Mouse (Mus musculus): Measurements from ENCODE around the gene H2-DMa. TPM values are rescaled to one million over a fixed set of nuclear protein-coding genes. Genes with fewer than 3 reads are reported as not detected.

Gene H2-DMa
- polyA plus RNA-seq, 1 experiment from 2014 or later, result 4.4 TPM

DNA sequence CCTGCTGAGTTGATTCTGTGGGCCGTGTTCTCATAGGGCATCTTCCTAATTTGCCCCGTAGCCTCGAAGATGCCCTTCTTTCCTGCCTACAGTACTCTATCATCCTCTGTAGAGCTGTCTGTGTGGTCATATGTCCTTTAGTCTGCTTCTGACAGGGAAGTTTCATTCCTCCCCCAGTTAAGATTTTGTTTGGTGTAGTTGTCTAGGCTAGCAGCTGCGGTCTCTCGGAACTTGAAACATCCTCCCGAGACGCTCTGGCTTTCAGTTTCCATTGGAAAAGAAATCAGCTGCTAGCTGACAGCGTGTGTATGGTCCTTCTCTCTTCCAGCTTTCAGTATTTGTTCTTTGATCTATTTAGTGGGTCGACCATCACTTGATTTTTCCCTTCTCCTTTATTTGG, 14.5 kb upstream of the H2-DMa start:
- Histone ChIP-seq H3K27ac (no peak overlapping the region), H3K4me1 (replicated peaks) (peaks cover 4% of the 10 kb centered on the region; the same call in 1 of the 2 replicates), H3K4me2 (no peak overlapping the region), H3K9ac (no peak overlapping the region), H3K27me3 (peaks cover 5% of the 10 kb centered on the region; the same call in 1 of the 2 replicates), H3K36me3 (peaks cover 10% of the 10 kb centered on the region), H3K4me3 (replicated peaks) (no peak overlapping the region), H3K9me3 (replicated peaks) (no peaks in the 10 kb centered on the region)
- ATAC-seq (ENCODE audit: low read depth) (no peak), DNase-seq (no peak)
- 75% methylated on average over 9 of the region's 9 CpGs for WGBS (ENCODE audit: insufficient replicate concordance)

DNA sequence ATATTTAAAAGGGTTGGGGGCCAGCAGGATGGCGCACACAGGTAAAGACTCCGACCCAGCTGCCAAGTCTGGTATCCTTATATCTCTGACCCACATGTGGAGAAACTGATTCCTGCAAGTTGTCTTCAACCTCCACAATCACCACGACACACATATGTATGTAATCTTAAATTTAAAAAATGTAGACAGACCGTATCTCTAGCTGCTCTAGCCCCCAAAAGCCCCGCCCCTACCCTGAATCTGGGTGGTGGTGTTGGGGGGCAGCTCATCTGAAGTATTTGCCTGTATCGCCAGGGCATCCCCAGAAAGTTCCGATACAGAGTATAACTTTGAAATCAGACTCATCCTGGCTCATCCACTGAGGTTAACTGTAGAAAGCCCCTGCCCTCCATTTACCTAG, 12.8 kb upstream of the H2-DMa start:
- no peak overlapping the region for H3K4me2 ChIP-seq

GRCm38 (mm10) chr17:34107109-34107867, 12.1 kb upstream of the H2-DMa start:
- Histone ChIP-seq H3K9me3 (replicated peaks) (no peaks in the 10 kb centered on the region), H3K9ac (no peak overlapping the region), H3K36me3 (peaks cover 34% of the 10 kb centered on the region), H3K27me3 (no peaks in the 10 kb centered on the region), H3K4me2 (no peak overlapping the region), H3K4me1 (replicated peaks) (no peaks in the 10 kb centered on the region), H3K4me3 (replicated peaks) (no peak overlapping the region), H3K27ac (no peak overlapping the region)
- ATAC-seq (ENCODE audit: low read depth) (no peak), DNase-seq (no peak)
- WGBS (ENCODE audit: insufficient replicate concordance), result 75% methylated on average over 7 of the region's 7 CpGs

More for the DNA sequence above, 12.8 kb upstream of the H2-DMa start:
- WGBS (ENCODE audit: insufficient replicate concordance), result 64% methylated on average over 7 of the region's 7 CpGs
- H3K4me3 ChIP-seq (replicated peaks), result no peak overlapping the region
- no peak overlapping the region for H3K9ac ChIP-seq
- H3K27ac ChIP-seq, result no peak overlapping the region
- peaks cover 27% of the 10 kb centered on the region for H3K36me3 ChIP-seq
- no peak for DNase-seq
- no peaks in the 10 kb centered on the region for H3K9me3 ChIP-seq (replicated peaks)
- ATAC-seq (ENCODE audit: low read depth), result no peak
- no peaks in the 10 kb centered on the region for H3K27me3 ChIP-seq
- peaks cover 3% of the 10 kb centered on the region; the same call in 1 of the 2 replicates for H3K4me1 ChIP-seq (replicated peaks)

- no peak for DNase-seq
- no peak overlapping the region for H3K9ac ChIP-seq
- ATAC-seq (ENCODE audit: low read depth), result no peak
- no peak overlapping the region for H3K27ac ChIP-seq
- H3K9me3 ChIP-seq (replicated peaks), result no peaks in the 10 kb centered on the region
- H3K4me1 ChIP-seq (replicated peaks), result no peaks in the 10 kb centered on the region
- H3K36me3 ChIP-seq, result peaks cover 46% of the 10 kb centered on the region
- H3K4me3 ChIP-seq (replicated peaks), result no peak overlapping the region
- no peaks in the 10 kb centered on the region for H3K27me3 ChIP-seq
- WGBS (ENCODE audit: insufficient replicate concordance), result 79% methylated on average over 5 of the region's 6 CpGs
- H3K4me2 ChIP-seq, result no peak overlapping the region
Measured at GRCm38 (mm10) chr17:34108460-34108859, 10.9 kb upstream of the H2-DMa start.

DNA sequence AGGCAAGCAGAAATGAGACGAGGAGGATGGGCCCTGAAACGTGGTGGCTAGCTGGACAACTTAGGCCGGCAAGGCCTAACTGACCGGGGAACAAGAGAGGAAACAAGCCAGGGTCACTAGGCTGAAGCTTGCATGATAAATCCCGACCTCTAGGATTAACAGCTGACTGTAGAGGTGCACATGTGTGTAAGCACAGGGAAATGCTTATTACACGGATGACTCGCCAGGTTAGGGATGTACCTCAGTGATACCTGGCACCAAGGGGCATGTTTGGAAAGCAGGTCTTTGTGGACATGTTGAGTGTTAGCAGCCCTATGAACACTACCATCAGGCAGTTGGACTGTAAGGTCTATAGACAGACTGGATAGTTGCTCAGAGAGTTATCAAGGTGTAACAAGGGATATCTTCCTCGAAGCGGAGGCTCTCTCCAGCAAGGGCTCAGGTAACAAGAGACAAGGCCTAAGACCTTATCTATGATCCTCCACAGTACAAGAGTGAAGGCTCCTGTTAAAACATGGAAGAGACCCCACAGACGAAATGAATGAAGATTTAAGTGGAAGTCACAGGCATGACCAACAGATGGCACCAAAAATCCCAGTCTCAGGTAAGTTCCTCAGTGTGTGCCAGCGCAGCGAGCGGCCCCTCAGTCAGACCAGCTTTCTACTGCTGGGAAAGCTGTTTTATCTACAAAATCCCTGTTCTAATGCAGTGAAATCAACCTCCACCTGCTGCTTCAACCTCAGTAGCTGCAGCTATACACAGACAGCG, 10.1 kb upstream of the H2-DMa start:
- H3K4me1 ChIP-seq (replicated peaks), result 0 out of 2 replicates have a peak, but pooled peaks cover 4% of the 10 kb centered on the region
- DNase-seq (no peak), ATAC-seq (ENCODE audit: low read depth) (no peak)
- no peak overlapping the region for H3K4me2 ChIP-seq
- WGBS (ENCODE audit: insufficient replicate concordance), result 76% methylated on average over 14 of the region's 14 CpGs
- H3K4me3 ChIP-seq (replicated peaks), result no peak overlapping the region
- peaks cover 54% of the 10 kb centered on the region for H3K36me3 ChIP-seq
- H3K27ac ChIP-seq, result 0 out of 2 replicates have a peak overlapping the region, but pooled peaks have one; percentile 24
- H3K27me3 ChIP-seq, result no peaks in the 10 kb centered on the region
- no peaks in the 10 kb centered on the region for H3K9me3 ChIP-seq (replicated peaks)
- H3K9ac ChIP-seq, result no peak overlapping the region

GRCm38 (mm10) chr17:34109806-34110195, 9.5 kb upstream of the H2-DMa start:
- ATAC-seq (ENCODE audit: low read depth) (no peak), DNase-seq (no peak)
- H3K27ac ChIP-seq, result no peak overlapping the region
- no peak overlapping the region for H3K4me2 ChIP-seq
- no peaks in the 10 kb centered on the region for H3K27me3 ChIP-seq
- H3K4me3 ChIP-seq (replicated peaks), result no peak overlapping the region
- 63% methylated on average over 3 of the region's 3 CpGs for WGBS (ENCODE audit: insufficient replicate concordance)
- 0 out of 2 replicates have a peak, but pooled peaks cover 7% of the 10 kb centered on the region for H3K4me1 ChIP-seq (replicated peaks)
- peaks cover 59% of the 10 kb centered on the region for H3K36me3 ChIP-seq
- no peaks in the 10 kb centered on the region for H3K9me3 ChIP-seq (replicated peaks)
- H3K9ac ChIP-seq, result no peak overlapping the region

DNA sequence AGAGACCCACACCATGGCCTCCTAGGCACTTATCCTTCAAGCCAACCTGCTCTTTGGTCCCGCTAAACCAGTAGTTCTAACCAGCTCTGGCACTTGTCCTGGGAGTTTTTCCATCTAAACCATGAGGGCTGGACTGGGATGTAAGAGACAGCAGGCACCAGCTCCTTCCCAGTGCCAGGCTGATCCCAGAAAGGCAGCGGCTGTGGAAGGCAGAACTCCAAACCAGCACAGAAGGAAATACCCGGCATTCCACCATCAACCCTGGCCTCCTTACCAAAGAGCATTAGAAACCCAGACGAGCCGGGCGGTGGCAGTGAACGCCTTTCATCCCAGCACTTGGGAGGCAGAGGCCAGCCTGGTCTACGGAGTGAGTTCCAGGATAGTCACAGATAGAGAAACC, 9.0 kb upstream of the H2-DMa start:
- Histone ChIP-seq H3K9me3 (replicated peaks) (no peaks in the 10 kb centered on the region), H3K4me3 (replicated peaks) (no peak overlapping the region), H3K4me2 (no peak overlapping the region), H3K9ac (no peak overlapping the region), H3K36me3 (peaks cover 65% of the 10 kb centered on the region), H3K4me1 (replicated peaks) (0 out of 2 replicates have a peak, but pooled peaks cover 11% of the 10 kb centered on the region), H3K27ac (no peak overlapping the region), H3K27me3 (no peaks in the 10 kb centered on the region)
- ATAC-seq (ENCODE audit: low read depth) (no peak), DNase-seq (no peak)
- 75% methylated on average over 8 of the region's 8 CpGs for WGBS (ENCODE audit: insufficient replicate concordance)

- 95% methylated on average over 7 of the region's 7 CpGs for WGBS (ENCODE audit: insufficient replicate concordance)
- no peaks in the 10 kb centered on the region for H3K27me3 ChIP-seq
- DNase-seq (no peak), ATAC-seq (ENCODE audit: low read depth) (no peak)
- H3K36me3 ChIP-seq, result peaks cover 98% of the 10 kb centered on the region
- no peak overlapping the region for H3K9ac ChIP-seq
- H3K27ac ChIP-seq, result no peak overlapping the region
- H3K4me1 ChIP-seq (replicated peaks), result peaks cover 31% of the 10 kb centered on the region
- no peak overlapping the region; the same call in 1 of the 2 replicates for H3K4me3 ChIP-seq (replicated peaks)
- no peak overlapping the region for H3K4me2 ChIP-seq
- H3K9me3 ChIP-seq (replicated peaks), result no peaks in the 10 kb centered on the region
Measured at GRCm38 (mm10) chr17:34114114-34114513, 5.2 kb upstream of the H2-DMa start.

- H3K27ac ChIP-seq, result peak overlapping the region; percentile 15
- peak overlapping the region; percentile 99 for H3K9ac ChIP-seq
- no peaks in the 10 kb centered on the region for H3K9me3 ChIP-seq (replicated peaks)
- H3K4me2 ChIP-seq, result peak overlapping the region; percentile 92
- WGBS (ENCODE audit: insufficient replicate concordance), result 54% methylated on average over 7 of the region's 7 CpGs
- peaks cover 40% of the 10 kb centered on the region for H3K4me1 ChIP-seq (replicated peaks)
- DNase-seq (no peak), ATAC-seq (ENCODE audit: low read depth) (no peak)
- peaks cover 71% of the 10 kb centered on the region for H3K36me3 ChIP-seq
- peak overlapping the region; percentile 100 for H3K4me3 ChIP-seq (replicated peaks)
- H3K27me3 ChIP-seq, result no peaks in the 10 kb centered on the region
Measured at GRCm38 (mm10) chr17:34116736-34117370, 2.5 kb upstream of the H2-DMa start.

DNA sequence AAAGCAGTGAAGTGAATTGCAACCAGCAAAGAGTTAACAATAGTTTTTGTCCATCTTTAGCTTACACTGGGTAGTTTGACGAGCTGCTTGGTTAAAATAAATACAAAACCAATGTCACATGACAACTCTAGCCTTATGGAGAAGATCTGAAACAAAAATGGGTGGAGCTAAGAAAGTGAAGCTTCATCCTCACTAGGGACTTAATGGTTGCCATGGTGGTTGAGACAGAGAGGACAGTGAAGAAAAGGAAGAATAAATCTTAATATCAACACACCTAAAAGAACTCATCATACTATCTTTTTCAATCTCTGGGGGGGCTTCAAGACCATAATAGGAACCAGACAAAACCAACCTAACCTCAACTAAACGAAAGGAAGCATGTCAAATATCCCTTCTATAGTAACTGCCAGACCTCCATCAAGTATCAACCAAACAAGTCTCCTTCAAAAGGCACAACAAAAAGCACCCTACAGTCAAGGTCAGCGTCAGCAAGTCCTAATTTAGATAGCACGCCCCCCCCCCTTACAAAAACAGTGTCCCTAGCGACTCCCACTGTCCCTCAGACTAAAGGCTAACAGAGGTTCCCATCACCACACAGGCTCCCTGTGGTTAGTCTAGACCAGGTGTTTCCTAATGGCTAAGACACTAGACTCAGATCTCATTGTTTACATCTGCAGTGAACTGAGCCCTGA, 1.8 kb upstream of the H2-DMa start:
- ATAC-seq (ENCODE audit: low read depth), result no peak
- Histone ChIP-seq H3K4me2 (peak overlapping the region; percentile 92), H3K36me3 (peaks cover 64% of the 10 kb centered on the region), H3K27ac (peak overlapping the region; percentile 89), H3K4me3 (replicated peaks) (peak overlapping the region; percentile 100), H3K9me3 (replicated peaks) (no peaks in the 10 kb centered on the region), H3K27me3 (no peaks in the 10 kb centered on the region), H3K9ac (peak overlapping the region; percentile 99), H3K4me1 (replicated peaks) (peaks cover 40% of the 10 kb centered on the region)
- DNase-seq, result no peak
- 2% methylated on average over 5 of the region's 5 CpGs for WGBS (ENCODE audit: insufficient replicate concordance)

Data from liver, embryonic 13.5 days (tissue).